Mouse (Mus musculus): ENCODE data around the gene Surf1.
"Not testable (repeated sequence)": the region's sequence is repeated elsewhere in the genome, so short reads cannot be mapped to it uniquely, and the experiment has no call there.

Surf1 gene

DNA sequence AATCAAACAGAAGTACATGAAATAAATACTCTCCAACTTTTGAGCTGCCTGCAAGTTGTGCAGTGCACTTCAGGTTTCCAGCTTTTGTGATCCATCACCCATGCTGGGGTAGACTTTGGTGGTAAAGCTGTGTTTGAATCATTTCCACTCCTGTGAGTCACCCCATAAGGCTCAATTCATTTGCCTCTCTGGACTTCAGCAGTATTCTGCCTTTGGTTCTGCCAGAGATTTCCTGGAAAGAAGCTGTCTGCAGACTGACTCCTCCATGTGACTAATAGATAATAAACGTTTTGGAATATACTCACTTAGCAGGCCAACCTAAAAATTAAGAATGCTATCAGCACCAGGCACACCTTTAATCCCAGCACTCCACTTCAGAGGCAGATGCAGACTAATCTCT is 15.6 kb downstream of the Surf1 start:
- no peak for DNase-seq (ENCODE audit: low read depth, low spot score)

- no peak for DNase-seq (ENCODE audit: low read depth, low spot score)
These were observed 20.4 kb downstream of the Surf1 start for GRCm38 (mm10) chr2:26895898-26896297.

- DNase-seq (ENCODE audit: low read depth, low spot score): not testable (repeated sequence)
These were observed 30.2 kb downstream of the Surf1 start for GRCm38 (mm10) chr2:26886170-26886569.

DNA sequence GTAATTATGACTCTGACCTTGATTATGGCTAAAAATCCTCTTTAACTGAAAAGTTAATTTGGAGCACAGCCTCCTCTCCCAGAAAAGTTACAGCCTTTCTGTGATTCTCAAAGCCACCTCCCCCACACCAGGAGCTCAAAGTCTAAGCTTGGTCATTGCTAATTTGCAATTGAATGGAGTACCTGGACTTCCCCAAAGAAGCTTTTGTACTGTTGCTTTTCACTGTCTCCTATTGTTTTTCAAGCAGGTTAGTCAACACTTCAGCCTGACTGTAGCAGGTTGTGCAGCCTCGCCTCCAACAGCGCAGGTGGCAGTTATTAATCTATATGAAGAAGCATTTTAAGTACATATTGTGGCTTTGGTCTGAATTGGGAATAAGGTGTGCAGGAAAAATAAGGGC is 30.8 kb downstream of the Surf1 start:
- DNase-seq (ENCODE audit: low read depth, low spot score): not testable (repeated sequence)

GRCm38 (mm10) chr2:26878571-26878970 is 37.8 kb downstream of the Surf1 start:
- DNase-seq (ENCODE audit: low read depth, low spot score): no peak

GRCm38 (mm10) chr2:26870666-26871065 is 45.7 kb downstream of the Surf1 start:
- no peak for DNase-seq (ENCODE audit: low read depth, low spot score)

DNA sequence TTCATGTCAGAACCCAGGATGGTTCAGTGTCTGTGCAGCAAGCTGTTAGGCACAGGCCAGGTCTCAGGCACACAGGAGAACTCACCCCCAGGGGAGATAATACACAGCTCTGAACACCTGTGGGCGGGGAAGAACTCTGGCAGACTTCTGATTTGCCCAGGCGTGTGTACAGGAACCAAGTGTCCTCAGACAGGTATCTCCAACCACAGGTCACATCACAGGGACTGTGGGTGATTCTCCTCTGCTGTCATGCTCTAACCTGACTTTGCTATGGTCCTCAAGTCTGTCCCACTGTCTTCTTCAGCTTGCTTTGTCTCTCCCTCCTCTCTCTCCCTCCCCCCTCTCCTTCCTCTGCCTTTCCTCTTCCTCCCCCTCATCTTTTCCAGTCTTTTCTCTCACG is 51.5 kb downstream of the Surf1 start, which contains the start of gene Abo:
Abo (minus strand) TSS at position 101 of the 400 bp plus-strand sequence.
- no peak for DNase-seq (ENCODE audit: low read depth, low spot score)

All from CD4-positive, CD25-positive, alpha-beta regulatory T cell, adult 2 months (primary cell).